Mouse (Mus musculus): ENCODE measurements around the gene Tmem168. TPM values are rescaled to one million over a fixed set of nuclear protein-coding genes. Genes with fewer than 3 reads are reported as not detected.

The Tmem168 gene
- total RNA-seq (2014; fragmentation: Nextera tagmentation): 14.9 and 16.1 TPM in 2 replicates
- 32.0 and 33.4 TPM in 2 replicates for total RNA-seq (2017)

GRCm38 (mm10) chr6:13607621-13608493 is at the start of gene Tmem168:
Gene Tmem168 (minus strand): TSS chr6:13608100.
- ATAC-seq (replicated peaks; ENCODE audit: poor library complexity, severe bottlenecking): peak; percentile 85

DNA sequence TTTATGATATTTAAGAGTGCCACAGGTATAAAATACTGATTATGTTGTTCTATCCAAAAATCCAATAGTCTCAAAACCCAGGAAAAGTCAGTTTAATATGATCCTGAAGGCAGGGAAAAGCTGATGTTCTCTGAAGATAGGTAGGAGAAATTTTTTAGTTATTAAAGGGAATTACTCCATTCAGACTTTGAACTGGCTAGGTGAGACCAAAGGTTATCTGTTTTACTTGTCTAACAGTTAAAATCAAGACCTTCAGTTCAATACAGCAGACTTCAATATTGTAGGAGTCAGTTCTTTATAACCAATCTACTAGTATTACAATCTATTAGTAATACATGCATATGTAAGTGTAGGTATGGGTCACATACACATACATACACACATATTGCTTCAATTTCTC is 46.2 kb upstream of the Tmem168 start:
- ATAC-seq (replicated peaks; ENCODE audit: poor library complexity, severe bottlenecking): no peak

DNA sequence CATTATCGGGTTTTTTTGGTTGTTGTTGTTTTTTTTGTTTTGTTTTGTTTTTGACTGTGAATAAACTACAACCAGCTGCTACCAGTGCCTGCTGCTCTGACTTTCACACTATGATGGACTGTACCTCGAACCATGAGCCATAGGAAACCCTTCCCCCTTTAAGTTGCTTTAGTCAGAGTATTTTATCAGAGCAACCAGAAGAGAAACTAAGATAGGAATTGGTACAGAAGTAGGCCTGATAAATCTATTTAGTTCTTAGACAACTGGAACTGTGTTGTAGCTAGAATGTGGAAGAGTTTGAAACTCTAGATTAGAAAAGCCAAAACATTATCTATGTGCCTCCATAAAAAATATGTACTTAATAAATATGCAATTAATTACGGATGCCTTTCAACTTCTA is 44.4 kb upstream of the Tmem168 start:
- no peak for ATAC-seq (replicated peaks; ENCODE audit: poor library complexity, severe bottlenecking)

GRCm38 (mm10) chr6:13650854-13651253 is 43.0 kb upstream of the Tmem168 start:
- ATAC-seq (replicated peaks; ENCODE audit: poor library complexity, severe bottlenecking): no peak

GRCm38 (mm10) chr6:13648305-13648704 is 40.4 kb upstream of the Tmem168 start:
- no peak for ATAC-seq (replicated peaks; ENCODE audit: poor library complexity, severe bottlenecking)

DNA sequence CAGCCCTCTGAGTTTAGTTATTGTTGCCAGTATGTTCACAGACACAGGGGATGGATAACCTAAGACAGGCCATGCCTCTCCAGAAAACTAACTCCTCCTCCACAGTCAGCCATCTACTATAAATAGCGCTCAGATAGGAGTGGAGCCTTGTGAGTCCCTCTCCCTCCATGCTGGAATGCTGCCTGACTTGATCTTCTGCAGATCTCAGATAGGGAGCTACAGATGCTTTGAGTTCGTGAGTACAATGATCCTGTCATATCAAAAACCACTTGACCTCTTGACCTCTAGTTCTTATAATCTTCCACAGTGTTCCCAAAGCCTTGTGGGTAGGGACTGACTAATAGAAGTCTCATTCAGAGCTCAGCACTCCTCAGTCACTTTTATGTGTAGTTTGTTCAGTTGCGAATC is 28.7 kb upstream of the Tmem168 start:
- ATAC-seq (replicated peaks; ENCODE audit: poor library complexity, severe bottlenecking): no peak

GRCm38 (mm10) chr6:13632571-13632970 is 24.7 kb upstream of the Tmem168 start:
- ATAC-seq (replicated peaks; ENCODE audit: poor library complexity, severe bottlenecking): no peak

DNA sequence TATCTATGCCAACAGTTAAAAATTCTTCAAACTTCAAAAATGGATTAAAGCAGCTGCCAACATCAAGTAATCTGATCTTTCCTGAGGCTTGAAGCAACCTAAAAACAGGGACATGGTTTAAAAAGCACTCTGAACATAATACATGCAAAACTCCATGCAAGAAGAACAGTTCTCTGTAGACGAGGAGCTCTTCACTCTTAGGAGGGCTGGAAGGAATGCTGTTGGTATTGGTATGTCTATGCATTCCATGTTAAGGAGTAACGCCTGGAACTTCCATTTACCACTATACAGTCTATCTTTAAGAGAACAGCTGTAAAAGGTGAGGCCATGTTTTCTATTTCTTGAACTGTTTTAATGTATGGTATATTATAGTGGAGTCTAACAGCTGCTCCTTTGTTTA is 22.7 kb upstream of the Tmem168 start:
- ATAC-seq (replicated peaks; ENCODE audit: poor library complexity, severe bottlenecking): no peak

- ATAC-seq (replicated peaks; ENCODE audit: poor library complexity, severe bottlenecking): no peak
Measured at GRCm38 (mm10) chr6:13619618-13620017, 11.7 kb upstream of the Tmem168 start.

DNA sequence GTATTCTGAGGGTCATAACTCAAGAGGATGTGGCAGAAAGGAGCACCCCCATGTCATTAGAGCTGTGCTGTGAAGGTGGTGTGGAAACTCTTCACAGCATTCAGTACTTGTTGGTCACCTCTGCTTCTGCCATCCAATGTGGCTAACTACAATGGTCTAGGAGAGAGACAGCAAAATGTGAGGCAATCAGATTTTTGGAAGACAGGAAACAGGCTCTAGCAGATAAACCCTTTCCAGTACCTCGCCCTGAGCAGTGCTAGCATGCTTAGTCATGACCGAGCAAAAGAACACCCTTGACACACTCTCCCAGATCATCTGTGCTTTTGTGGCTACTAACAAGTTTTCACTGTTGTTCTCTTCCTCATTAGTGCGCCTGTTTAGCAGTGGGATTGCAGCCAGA is 9.2 kb upstream of the Tmem168 start:
- ATAC-seq (replicated peaks; ENCODE audit: poor library complexity, severe bottlenecking): peak; percentile 80

DNA sequence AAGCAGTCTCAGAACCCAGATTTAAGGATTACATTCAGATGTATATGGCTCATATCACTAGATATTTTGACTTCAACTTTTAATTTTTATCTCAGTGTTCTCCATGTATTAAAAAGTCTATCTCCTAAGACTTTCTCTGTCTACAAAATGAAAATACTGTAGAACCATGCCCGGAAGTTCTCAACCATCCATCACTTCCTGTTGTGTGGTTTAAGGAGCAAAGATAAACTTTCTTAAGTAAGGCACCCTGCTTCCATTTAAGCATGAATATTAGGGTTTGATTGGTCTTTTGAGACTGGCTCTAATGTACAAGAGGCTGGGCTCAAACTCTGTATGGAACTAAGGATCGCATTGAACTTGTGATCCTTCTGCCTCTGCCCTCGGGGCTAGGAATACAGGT is 6.7 kb upstream of the Tmem168 start:
- no peak for ATAC-seq (replicated peaks; ENCODE audit: poor library complexity, severe bottlenecking)

DNA sequence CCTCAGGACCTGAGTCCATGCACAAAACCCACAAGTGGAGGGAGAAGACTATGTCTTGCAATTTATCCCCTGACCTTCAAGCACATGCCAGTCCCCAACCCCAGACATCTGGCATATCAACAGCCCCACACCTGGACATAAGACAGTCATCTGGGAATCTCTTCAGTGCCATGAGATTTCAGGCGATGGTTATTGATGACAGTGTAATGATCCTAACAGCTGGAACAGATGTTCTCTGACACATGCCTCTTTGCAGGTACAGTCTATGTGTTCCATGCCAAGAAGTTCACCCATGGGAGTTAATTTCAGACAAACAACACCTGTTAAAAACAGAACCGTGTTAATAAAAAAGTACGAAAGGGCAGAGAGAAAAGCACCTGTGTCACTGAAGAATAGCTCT is 5.8 kb upstream of the Tmem168 start:
- no peak for ATAC-seq (replicated peaks; ENCODE audit: poor library complexity, severe bottlenecking)

DNA sequence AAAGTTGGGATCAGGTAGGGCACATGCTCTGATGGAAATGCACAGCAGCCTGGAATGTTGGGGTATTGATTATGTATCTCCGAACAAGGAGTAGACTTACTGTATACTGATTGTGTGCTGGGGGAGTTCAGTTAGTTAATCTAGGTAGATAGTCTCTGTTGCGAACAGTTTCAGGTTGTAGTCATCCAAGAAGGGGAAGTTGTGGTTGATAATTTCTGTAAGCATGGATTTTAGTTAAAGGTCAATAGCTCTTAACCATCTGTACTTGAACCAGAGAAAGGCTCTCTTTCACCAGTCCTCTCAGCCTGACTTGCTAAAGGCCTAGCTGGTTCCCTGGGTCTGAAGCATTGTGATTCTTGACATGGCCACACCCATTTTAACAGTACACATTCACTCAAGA is 3.0 kb upstream of the Tmem168 start:
- peak; percentile 18 for ATAC-seq (replicated peaks; ENCODE audit: poor library complexity, severe bottlenecking)

- peak; percentile 45 for ATAC-seq (replicated peaks; ENCODE audit: poor library complexity, severe bottlenecking)
Measured at GRCm38 (mm10) chr6:13609353-13610140, 1.6 kb upstream of the Tmem168 start.

- ATAC-seq (replicated peaks; ENCODE audit: poor library complexity, severe bottlenecking): no peak
Measured at GRCm38 (mm10) chr6:13606921-13607620, 829 bp downstream of the Tmem168 start.

- ATAC-seq (replicated peaks; ENCODE audit: poor library complexity, severe bottlenecking): no peak
Measured at GRCm38 (mm10) chr6:13606394-13606793, 1.5 kb downstream of the Tmem168 start.

DNA sequence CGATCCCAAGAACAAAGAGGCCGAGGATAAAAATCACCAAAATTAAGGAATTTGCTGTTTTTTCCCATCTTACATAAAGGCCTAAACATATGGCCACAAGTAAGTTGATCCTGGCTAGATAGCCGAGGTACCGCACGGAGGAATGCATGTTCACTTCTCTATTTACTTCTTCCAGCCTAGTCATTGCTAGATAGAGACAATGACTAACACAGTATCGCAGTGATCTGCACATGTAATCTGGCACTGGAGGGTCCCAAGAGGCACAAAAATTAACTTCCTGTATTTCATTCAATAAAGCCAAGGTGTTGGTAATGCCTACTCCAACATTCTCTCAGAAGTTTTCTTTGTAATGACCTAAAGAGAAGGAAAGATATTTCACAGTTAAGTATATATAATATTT is 4.8 kb downstream of the Tmem168 start:
- peak; percentile 10; the same call in 1 of the 2 replicates for ATAC-seq (replicated peaks; ENCODE audit: poor library complexity, severe bottlenecking)

DNA sequence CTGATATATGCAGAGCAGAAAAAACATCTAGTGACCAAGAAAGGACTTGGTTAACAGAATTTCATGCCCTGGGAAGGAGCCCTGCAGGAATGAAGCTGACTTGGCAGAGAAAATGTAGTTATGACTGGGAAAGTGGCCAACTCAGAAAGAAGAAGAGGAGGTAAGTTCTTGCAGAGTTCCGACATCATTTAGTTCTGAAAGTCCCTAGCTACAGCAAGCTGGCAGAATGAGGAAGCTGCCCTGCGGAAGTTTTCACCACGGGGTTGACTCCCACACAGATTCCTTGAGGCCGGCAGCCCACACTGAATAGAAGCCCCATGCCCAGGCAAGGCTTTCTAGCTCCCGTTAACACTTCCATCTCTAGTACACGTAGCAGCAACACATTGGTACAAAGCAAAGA is 6.3 kb downstream of the Tmem168 start:
- ATAC-seq (replicated peaks; ENCODE audit: poor library complexity, severe bottlenecking): peak; percentile 98

GRCm38 (mm10) chr6:13598239-13598923 is 9.5 kb downstream of the Tmem168 start:
- ATAC-seq (replicated peaks; ENCODE audit: poor library complexity, severe bottlenecking): no peak

- no peak for ATAC-seq (replicated peaks; ENCODE audit: poor library complexity, severe bottlenecking)
Measured at GRCm38 (mm10) chr6:13592729-13593345, 15.1 kb downstream of the Tmem168 start.
